Mouse (Mus musculus) left cerebral cortex, postnatal 14 days (tissue): ENCODE measurements around the gene 4921524J17Rik. TPM values are rescaled to one million over a fixed set of nuclear protein-coding genes. Genes with fewer than 3 reads are reported as not detected.

Experiments used
- DNase-seq, 2 experiments: peaks; one replicate each; pipeline ENCODE4 v3.0.0; 2021 to 2022; ENCODE audit warnings: low spot score in 2 of 2, mixed read lengths in 1 of 2
- intact Hi-C: fragments of 180-260 bp; cut with DNase I; formaldehyde crosslinking; loops from one replicate; pipeline ENCODE4 v1.15.1; 2025
- total RNA-seq, 2 experiments: library from RNA; stranded (reverse); gene quantifications; 2 replicates each; pipeline ENCODE4 v1.2.3; 2021

4921524J17Rik gene
- total RNA-seq, 2 experiments from 2014 or later = 14.9 to 17.6 TPM

DNA sequence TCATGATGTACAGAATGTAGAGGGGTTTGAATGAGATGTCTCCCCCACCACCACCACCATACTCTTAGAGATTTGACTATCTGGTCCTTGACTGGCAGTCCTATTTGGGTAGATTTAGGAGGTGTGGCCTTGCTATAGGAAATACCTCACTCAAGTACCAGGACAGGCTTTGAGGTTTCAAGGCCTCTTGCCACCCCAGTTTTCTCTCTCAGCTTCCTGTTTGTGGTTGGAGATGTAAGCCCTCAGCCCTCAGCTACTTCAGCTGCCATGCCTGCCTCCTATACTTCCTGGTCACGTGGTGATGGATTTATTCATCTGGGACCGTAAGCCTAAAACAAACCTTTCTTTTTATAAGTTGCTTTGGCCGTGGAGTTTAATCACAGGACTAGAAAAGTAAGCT lies 17.7 kb upstream of the 4921524J17Rik start:
- intact Hi-C loops = no loop called here

GRCm38 (mm10) chr8:85445936-85446685 lies 13.5 kb upstream of the 4921524J17Rik start:
- intact Hi-C loops = no loop called here
- no peak for DNase-seq

More for the DNA sequence above, 17.7 kb upstream of the 4921524J17Rik start:
- DNase-seq = no peak

GRCm38 (mm10) chr8:85444092-85444491 lies 11.5 kb upstream of the 4921524J17Rik start:
- intact Hi-C loops = no loop called here
- DNase-seq = no peak

DNA sequence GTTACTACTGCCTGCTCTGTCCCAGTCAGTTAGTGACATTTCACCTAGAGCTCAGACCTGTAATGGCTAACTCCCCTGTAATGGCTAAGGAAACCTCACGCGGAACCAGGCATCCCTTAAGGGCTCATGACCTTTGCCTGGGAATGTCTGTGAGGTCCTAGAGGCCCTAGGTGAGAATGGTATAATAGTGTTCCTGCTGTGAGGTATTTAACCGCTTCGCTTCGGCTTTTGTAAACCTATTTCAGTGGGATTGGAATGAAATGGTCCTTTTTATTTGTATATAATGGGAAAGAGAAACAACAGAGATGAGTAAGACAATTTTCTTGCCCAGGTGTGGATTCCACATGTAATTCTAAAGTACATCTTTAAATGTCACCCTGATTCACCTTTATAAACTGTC lies 8.9 kb upstream of the 4921524J17Rik start:
- intact Hi-C loops = no loop called here
- no peak for DNase-seq

GRCm38 (mm10) chr8:85435736-85436135 lies 3.1 kb upstream of the 4921524J17Rik start:
- no peak for DNase-seq
- intact Hi-C loops = no loop called here

GRCm38 (mm10) chr8:85434817-85435216 lies 2.2 kb upstream of the 4921524J17Rik start:
- intact Hi-C loops = no loop called here

GRCm38 (mm10) chr8:85433017-85433393 lies 372 bp upstream of the 4921524J17Rik start:
- intact Hi-C loops = no loop called here
- DNase-seq = no peak

More at GRCm38 (mm10) chr8:85434817-85435216, 2.2 kb upstream of the 4921524J17Rik start:
- DNase-seq = no peak

DNA sequence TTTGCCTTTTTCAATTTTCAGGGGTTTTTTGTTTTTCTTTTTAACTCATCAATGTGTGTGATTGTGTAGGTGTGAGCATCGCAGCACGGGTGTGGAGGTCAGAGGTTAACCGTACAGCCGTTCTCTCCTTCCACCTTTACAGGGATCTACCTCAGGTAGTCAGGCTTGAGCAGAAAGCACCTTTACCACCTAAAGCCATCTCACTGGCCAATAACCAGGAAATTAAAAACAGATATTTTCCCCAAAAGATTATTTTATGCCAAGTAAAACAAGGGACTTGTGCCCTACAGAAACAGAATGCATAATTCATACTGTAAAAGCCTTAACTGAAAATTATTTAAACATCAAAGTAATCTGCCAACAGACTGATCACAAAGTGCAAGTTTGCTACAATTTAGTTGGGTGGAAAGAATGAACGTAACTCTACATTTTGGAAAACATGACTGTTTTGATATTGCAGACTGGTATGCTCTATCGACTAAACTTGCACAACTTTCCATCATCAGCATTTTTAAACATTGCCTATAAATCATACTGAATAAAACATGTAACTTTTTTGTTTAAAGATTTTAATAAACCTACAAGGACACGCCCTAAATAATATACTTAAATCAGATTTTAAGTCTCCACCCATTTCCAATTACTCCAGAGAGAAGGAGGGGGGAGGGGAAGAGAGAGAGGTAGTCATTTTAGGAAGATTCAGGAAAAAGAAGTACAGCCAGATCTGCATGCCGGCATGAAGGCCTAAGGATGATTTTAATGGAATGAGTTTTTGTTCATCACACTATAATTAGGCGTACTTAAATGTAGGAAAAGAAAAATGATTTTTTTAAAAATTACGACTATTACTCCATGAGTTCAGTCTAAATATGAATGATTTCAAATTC lies 1.1 kb downstream of the 4921524J17Rik start:
- intact Hi-C loops = no loop called here
- DNase-seq = peak in 1 of 2 experiments; percentile 23

- intact Hi-C loops = no loop called here
- DNase-seq = no peak
Observed at GRCm38 (mm10) chr8:85430801-85431200, 1.8 kb downstream of the 4921524J17Rik start.

DNA sequence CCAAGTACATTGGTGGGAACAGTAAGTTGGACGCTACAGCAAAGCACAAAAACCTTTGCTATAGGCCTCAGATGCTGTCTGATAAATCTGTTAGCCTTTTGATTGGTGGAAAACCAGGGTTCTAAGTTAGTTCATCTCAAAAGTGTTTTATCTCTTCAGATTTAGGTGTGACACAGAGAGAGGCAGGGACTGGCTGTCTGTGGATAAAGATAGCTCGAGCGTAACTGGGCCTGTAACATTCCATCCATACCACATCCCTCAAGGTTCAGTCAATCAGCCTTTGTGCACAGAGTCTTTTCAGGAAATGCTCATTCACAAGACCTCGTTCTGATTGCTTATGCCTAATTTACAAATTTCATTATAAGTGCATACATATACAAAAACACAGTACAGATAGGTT lies 3.4 kb downstream of the 4921524J17Rik start:
- intact Hi-C loops = no loop called here

GRCm38 (mm10) chr8:85427026-85427425 lies 5.6 kb downstream of the 4921524J17Rik start:
- intact Hi-C loops = no loop called here

More for the DNA sequence above, 3.4 kb downstream of the 4921524J17Rik start:
- no peak for DNase-seq

DNA sequence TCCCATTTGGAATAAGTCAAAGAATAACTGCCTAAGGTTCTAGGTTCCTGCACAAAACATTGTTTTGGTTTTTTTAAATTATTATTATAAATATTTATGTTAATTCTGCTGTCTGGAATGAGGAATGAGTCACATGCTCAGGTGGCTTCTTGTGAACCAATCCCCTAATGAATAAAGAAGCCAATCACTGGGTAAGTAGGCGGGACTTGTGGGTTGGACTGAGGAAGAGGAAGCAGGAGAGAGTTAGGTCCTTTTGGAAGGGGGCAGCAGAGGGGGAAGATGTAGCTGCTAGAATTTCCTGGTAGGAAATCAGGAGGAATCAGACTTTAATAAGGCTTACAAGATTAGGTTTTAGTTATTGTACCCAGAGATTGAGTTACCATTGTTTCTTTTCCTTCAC lies 11.3 kb downstream of the 4921524J17Rik start:
- DNase-seq = no peak
- intact Hi-C loops = no loop called here

More at GRCm38 (mm10) chr8:85427026-85427425, 5.6 kb downstream of the 4921524J17Rik start:
- DNase-seq = no peak

GRCm38 (mm10) chr8:85408526-85408925 lies 24.1 kb downstream of the 4921524J17Rik start:
- intact Hi-C loops = loop anchor here (5.0 kb wide), 1 partner anchor 96 kb away; no protein-coding TSS in a partner anchor
- no peak for DNase-seq

DNA sequence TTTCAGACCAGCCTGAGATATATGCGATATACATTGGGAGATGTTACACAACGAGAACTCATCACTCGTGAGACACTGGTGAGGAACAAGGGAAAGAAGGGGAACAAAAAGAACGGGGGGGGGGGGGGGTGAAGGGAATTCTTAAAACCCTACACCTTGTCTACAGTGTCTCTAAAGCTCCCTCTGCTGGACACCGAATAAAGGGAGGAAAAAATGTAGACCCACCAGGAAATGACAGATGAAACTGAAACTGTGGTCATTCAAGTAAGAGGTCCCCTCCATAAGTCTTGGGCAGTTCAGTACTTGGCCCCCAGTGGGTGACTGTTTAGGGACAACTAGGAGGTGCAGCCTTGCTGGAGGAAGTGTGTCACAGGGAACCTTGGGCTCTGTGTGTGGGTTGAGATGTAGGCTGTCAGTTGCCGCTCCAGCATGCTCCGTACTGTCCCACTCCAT lies 24.6 kb downstream of the 4921524J17Rik start:
- DNase-seq = peak; percentile 48 to 62
- intact Hi-C loops = loop anchor here (5.0 kb wide), 1 partner anchor 96 kb away; no protein-coding TSS in a partner anchor

DNA sequence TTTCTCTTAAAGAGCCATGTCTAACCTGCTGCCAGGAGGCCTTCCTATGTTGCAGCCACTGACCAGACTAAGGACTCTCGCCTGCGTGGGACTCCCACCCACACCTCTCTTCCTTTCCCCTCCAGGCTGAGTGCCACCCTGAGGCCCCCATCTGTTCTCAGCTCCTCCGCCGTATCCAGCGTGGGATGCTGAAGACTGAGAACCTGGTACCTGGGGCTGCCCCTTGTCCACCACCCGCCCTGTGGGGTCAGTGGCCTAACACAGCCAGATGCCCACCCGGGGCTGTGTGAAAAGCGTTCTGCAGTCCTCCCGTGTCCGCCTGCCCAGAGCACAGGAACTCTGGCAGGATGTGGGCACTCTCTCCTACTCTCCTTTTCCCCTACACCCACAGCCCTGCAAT lies 26.7 kb downstream of the 4921524J17Rik start:
- no peak for DNase-seq
- intact Hi-C loops = loop anchor here (5.0 kb wide), 1 partner anchor 94 kb away; no protein-coding TSS in a partner anchor

DNA sequence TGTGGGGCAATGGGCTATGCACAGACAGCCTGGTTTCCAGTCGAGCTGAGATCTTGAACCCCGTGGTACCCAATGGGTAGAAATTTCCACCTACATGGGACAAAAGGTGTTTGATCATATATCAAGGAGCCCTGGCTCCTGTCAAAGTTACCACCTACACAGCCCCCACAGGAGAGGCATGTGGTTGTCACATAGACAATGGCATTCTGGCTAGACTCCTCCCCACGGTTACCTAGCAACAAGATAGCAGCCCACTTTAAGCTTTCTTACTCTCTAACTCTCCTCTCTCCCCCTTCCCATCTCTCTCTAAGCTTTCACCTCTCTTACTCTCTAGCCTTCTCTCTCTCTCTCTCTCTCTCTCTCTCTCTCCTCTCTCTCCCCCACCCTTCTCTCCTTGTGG lies 27.2 kb downstream of the 4921524J17Rik start:
- intact Hi-C loops = loop anchor here (5.0 kb wide), 1 partner anchor 93 kb away; no protein-coding TSS in a partner anchor
- DNase-seq = peak in 1 of 2 experiments; percentile 28

GRCm38 (mm10) chr8:85398548-85398947 lies 34.1 kb downstream of the 4921524J17Rik start:
- DNase-seq = no peak
- intact Hi-C loops = no loop called here

- intact Hi-C loops = no loop called here
Observed at GRCm38 (mm10) chr8:85397508-85397907, 35.1 kb downstream of the 4921524J17Rik start.

DNA sequence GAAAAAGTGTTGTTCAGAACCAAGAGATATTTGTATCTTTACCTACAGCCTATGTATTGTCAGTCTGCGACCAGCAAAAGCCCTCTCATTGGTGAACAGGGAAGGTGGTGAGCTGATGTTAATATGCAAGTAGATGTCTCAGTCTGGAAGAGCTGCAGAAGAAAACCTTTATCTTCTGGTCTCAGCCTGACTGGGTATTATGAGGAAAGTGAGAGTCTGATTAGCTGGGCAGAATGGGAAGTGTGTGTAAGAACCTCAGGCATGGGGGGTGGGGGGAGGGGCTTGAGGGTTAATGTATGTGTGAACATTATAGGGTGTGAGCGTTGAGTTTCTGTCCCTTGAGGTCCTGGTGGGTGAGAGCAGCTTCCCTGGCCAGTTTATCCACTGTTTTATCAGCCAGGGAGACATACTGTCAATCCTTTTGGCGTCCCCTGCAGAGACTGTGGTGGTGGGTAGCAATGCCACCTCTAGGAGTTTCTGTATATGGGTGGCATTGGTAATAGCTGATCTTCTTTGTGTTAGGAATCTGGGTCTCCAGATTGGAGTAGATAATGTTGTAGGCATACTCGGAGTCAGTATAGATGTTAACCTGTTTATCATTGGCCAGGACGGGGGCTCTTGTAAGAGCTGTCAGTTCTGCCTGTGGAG lies 36.1 kb downstream of the 4921524J17Rik start:
- no peak for DNase-seq
- intact Hi-C loops = no loop called here

More at GRCm38 (mm10) chr8:85397508-85397907, 35.1 kb downstream of the 4921524J17Rik start:
- peak; percentile 26 to 29 for DNase-seq
